Comparison of ENCODE assay signal across 8 mouse cellular contexts in genomic region chr16:90694719-90695118, GRCm38 (mm10). TPM values are rescaled to one million over a fixed set of nuclear protein-coding genes. Genes with fewer than 3 reads are reported as not detected.
DNase-seq lines count a peak whose midpoint lies in the region; ATAC-seq and TF ChIP-seq lines count a peak whose summit lies in the region.

No protein-coding gene starts in this region.

- WGBS in embryonic facial prominence, embryonic 14.5 days: 73% methylated on average over 9 of the region's 9 CpGs

- peak; percentile 49 for TF ChIP-seq CTCF in gastrocnemius, adult 2 months (IDR thresholded peaks at IDR 0.05)

- no peak overlapping the region for H3K27ac ChIP-seq in gastrocnemius, adult 2 months
- no peak overlapping the region for H3K27ac ChIP-seq in embryonic facial prominence, embryonic 14.5 days (replicated peaks; ENCODE audit: low read depth, low read length)

- no peak for DNase-seq in gastrocnemius, adult 2 months
- no peak for DNase-seq in gastrocnemius, postnatal 14 days
- DNase-seq in 416B (ENCODE audit: low read depth): peak; percentile 81
- peak; percentile 91 for DNase-seq in ZHBTc4 (ENCODE audit: low read depth, low spot score)
- peak; percentile 29 for DNase-seq in embryonic facial prominence, embryonic 14.5 days (ENCODE audit: low spot score)
- DNase-seq in lung, postnatal 14 days: peak; percentile 61
- peak; percentile 22 to 39 for DNase-seq in thymus, postnatal 36 days
- no peak for DNase-seq in neural tube, embryonic 10.5 days (ENCODE audit: extremely low spot score, low spot score)

- no peaks in the 10 kb centered on the region for H3K4me1 ChIP-seq in embryonic facial prominence, embryonic 14.5 days (ENCODE audit: control insufficient read depth, insufficient read depth, low read length)

- H3K4me2 ChIP-seq in embryonic facial prominence, embryonic 14.5 days (ENCODE audit: low read depth, low read length): no peak overlapping the region

- intact Hi-C loops in gastrocnemius, adult 2 months (cut with DNase I): no loop called here
- intact Hi-C loops in gastrocnemius, postnatal 14 days (cut with DNase I; ENCODE audit: low total_unique reads): no loop called here

- no peaks in the 10 kb centered on the region for H3K27me3 ChIP-seq in embryonic facial prominence, embryonic 14.5 days (replicated peaks; ENCODE audit: control insufficient read depth, insufficient read depth, low read length)

- H3K9me3 ChIP-seq in embryonic facial prominence, embryonic 14.5 days (ENCODE audit: control insufficient read depth, low read length): no peaks in the 10 kb centered on the region

- no peak overlapping the region for H3K9ac ChIP-seq in embryonic facial prominence, embryonic 14.5 days (ENCODE audit: low read depth, low read length)

- ATAC-seq in embryonic facial prominence, embryonic 14.5 days (ENCODE audit: low read depth): no peak

- no peaks in the 10 kb centered on the region for H3K36me3 ChIP-seq in embryonic facial prominence, embryonic 14.5 days (ENCODE audit: control insufficient read depth, insufficient read depth, low read length)

- no peak overlapping the region for H3K4me3 ChIP-seq in gastrocnemius, adult 2 months
- no peak overlapping the region for H3K4me3 ChIP-seq in embryonic facial prominence, embryonic 14.5 days (ENCODE audit: low read depth, low read length)

RNA-seq across cellular contexts. Expression of gene Mis18a, which starts 32.5 kb away (rescaled TPM):
- under 1 TPM; 0.61 to 0.66 TPM for total RNA-seq in gastrocnemius, adult 2 months (2021)
- 1 to 10 TPM; 1.9 to 2.7 TPM for total RNA-seq in gastrocnemius, postnatal 14 days (2021)
- polyA plus RNA-seq in embryonic facial prominence, embryonic 14.5 days (2014; fragmentation: Nextera tagmentation; extraction: Ambion mirVana): 50.1 and 50.9 TPM in 2 replicates

RNA-seq across cellular contexts. Expression of gene Mrap, which starts 43.3 kb away (rescaled TPM):
- total RNA-seq in gastrocnemius, adult 2 months (2021): under 1 TPM in 1 of 2 experiments, not detected in 1; 0.84 TPM
- total RNA-seq in gastrocnemius, postnatal 14 days (2021): under 1 TPM; 0.22 to 0.64 TPM
- polyA plus RNA-seq in embryonic facial prominence, embryonic 14.5 days (2014; fragmentation: Nextera tagmentation; extraction: Ambion mirVana): 0.97 and 3.8 TPM in 2 replicates

Comparison
In these comparisons a context has a peak if more than half of its experiments do, and no peak if none do; other contexts are left out.
1. DNase-seq: peak in 416B (single experiment), ZHBTc4 (single experiment), embryonic facial prominence, embryonic 14.5 days (single experiment), lung, postnatal 14 days (single experiment) and thymus, postnatal 36 days (2 of 2); none in gastrocnemius, adult 2 months (single experiment), gastrocnemius, postnatal 14 days (single experiment) and neural tube, embryonic 10.5 days (single experiment).